Mouse (Mus musculus) yolk sac, embryonic 10.5 days (tissue): Measurements from ENCODE around the gene Unc13a.

Experiments used
- DNase-seq: peaks from one replicate; pipeline ENCODE4 v3.0.0-alpha.2; 2017; ENCODE audit warnings: low spot score

The Unc13a gene

GRCm38 (mm10) chr8:71586891-71587290 lies 84.7 kb downstream of the Unc13a start:
- DNase-seq: no peak

GRCm38 (mm10) chr8:71580201-71580600 lies 91.4 kb downstream of the Unc13a start:
- no peak for DNase-seq

DNA sequence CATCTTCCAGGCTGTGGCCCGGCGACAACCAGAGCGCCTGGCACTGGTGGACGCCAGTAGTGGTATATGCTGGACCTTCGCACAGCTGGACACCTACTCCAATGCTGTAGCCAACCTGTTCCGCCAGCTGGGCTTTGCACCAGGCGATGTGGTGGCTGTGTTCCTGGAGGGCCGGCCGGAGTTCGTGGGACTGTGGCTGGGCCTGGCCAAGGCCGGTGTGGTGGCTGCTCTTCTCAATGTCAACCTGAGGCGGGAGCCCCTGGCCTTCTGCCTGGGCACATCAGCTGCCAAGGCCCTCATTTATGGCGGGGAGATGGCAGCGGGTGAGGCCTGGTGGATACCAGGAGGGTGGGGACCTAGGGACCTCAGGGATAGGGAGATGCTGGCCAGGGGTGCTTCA lies 92.1 kb downstream of the Unc13a start:
- DNase-seq: no peak

DNA sequence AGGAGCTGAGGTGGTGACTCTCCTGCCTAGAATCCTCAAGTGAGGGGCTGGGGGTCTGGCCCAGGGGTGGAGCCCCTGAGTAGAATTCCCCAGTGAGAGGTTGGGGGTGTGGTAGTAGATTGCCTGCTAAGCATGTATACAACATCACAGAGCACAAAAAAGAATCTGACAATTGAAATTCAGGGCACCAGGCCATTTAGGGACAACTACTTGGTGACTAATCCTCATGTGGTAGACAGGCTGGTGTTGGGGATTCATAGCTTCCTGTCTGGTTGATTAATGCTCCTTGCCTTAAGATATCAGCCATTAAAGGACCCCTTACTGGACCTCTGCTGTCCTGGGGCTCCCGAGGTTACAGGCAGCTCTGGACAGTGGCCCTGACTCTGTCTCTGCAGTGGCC lies 92.5 kb downstream of the Unc13a start:
- no peak for DNase-seq

DNA sequence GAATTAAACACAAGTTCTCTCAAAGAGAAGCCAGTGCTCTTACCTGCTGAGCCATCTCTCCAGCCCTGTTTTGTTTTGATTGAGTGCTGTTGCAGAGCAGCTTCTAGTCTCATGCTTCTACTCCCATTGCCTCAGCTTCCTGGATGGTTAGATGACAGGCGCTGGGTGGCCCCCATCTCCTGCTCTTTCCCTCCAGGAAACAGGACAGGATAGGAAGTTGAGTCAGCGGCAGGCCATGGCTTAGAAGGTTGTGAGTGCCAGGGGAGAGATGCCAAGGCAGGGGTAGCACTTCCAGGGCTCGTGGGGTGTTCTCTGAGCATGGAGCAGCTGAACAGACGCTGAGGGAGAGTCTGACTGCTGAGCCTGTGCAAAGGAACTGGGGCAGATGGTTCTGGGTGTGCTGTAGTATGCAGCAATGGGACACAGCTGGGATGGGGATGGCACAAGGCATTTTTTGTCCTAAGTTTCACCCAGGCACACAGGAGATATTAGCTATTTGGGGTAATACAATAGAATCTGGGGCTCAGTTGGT lies 93.6 kb downstream of the Unc13a start:
- no peak for DNase-seq

GRCm38 (mm10) chr8:71575020-71575419 lies 96.5 kb downstream of the Unc13a start:
- no peak for DNase-seq

- DNase-seq: no peak
Measured at GRCm38 (mm10) chr8:71574426-71574825, 97.1 kb downstream of the Unc13a start.
